Mouse (Mus musculus) kidney, adult 9 months (tissue): ENCODE measurements at regions not wholly inside any gene's neighbourhood (a gene's known extent, or its start where the extent isn't known, plus 50 kb on each side); places are given as distances from the start of the nearest gene placed in this dataset.

ENCODE experiments used
- DNase-seq: peaks from one replicate; pipeline ENCODE4 v3.0.0; 2022

- no peak for DNase-seq
Observed at GRCm38 (mm10) chr7:142835319-142835718, 92.1 kb upstream of the Ins2 start.

- DNase-seq, result no peak
Observed at GRCm38 (mm10) chr7:142830969-142831673, 87.9 kb upstream of the Ins2 start.

GRCm38 (mm10) chr7:142810711-142811110 lies 67.5 kb upstream of the Ins2 start:
- no peak for DNase-seq

GRCm38 (mm10) chr7:142799424-142799823 lies 56.2 kb upstream of the Ins2 start:
- DNase-seq, result peak; percentile 60

GRCm38 (mm10) chr7:142794481-142794880 lies 51.3 kb upstream of the Ins2 start:
- DNase-seq, result no peak
